Mouse (Mus musculus): ENCODE results near the gene Spn.

DNA sequence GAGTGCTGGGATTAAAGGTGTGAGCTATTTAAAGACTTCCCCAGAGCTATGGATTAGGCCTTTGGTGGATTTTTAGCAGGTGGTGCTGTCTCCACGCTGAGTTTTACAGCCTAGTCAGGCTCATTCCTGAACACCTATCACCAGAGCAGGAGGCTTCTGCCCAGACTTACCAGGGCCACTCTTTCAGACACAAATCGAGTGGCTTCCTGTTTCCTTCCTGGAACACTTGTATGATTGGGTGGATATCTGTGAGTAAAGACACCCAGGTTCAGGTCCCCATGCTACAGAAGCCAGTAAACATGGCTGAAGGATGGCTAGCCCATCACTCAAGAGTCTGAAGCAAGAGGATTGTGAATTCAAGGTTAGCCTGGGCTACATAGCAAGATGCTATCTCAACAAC lies 54.6 kb downstream of the Spn start:
- TF ChIP-seq POLR2A (IDR thresholded peaks at IDR 0.05; ENCODE audit: extremely low read depth, insufficient read depth, low read length) (no peak), CTCF (IDR thresholded peaks at IDR 0.05; ENCODE audit: extremely low read depth, insufficient read depth, low read length) (no peak)

Measured in cortical plate, adult 2 months (tissue).